Mouse (Mus musculus): ENCODE results near the gene Pfkfb4. TPM values are rescaled to one million over a fixed set of nuclear protein-coding genes. Genes with fewer than 3 reads are reported as not detected.

Pfkfb4 gene
- polyA plus RNA-seq, 1 experiment = 4.4 TPM

DNA sequence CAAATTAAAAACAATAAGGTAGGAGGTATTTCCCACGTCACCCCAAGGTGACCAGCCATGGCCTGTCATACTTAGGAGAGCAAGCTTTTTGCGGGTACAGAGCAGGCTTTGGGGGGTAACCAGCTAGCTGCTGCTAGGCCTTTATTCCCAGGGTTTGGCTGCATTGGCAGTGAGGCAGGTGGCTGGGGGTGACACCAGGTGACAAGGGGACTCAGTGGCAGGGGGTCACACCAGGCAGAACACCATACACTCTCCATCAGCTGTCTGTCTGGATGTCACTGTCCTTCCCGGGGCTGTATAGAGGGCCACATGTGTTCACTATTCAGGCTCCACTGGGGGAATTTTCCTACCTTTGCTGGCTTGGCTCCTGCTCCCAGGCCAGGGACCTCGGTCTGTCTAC lies 65.3 kb downstream of the Pfkfb4 start:
- no peaks in the 10 kb centered on the region for H3K36me3 ChIP-seq (ENCODE audit: control insufficient read depth, insufficient read depth)

GRCm38 (mm10) chr9:109057543-109057942 lies 66.0 kb downstream of the Pfkfb4 start:
- no peaks in the 10 kb centered on the region for H3K79me2 ChIP-seq (ENCODE audit: control insufficient read depth, insufficient read depth)
- H3K27me3 ChIP-seq (ENCODE audit: control insufficient read depth, insufficient read depth, insufficient read length) = no peaks in the 10 kb centered on the region
- TF ChIP-seq REST (IDR thresholded peaks at IDR 0.05; ENCODE audit: insufficient read depth, insufficient read length) = no peak
- TF ChIP-seq TCF3 (IDR thresholded peaks at IDR 0.05; ENCODE audit: insufficient read length, low read depth) = no peak
- no peak for TF ChIP-seq MAX (IDR thresholded peaks at IDR 0.05; ENCODE audit: low read depth)
- no peak for TF ChIP-seq POLR2AphosphoS2 (IDR thresholded peaks at IDR 0.05; ENCODE audit: insufficient read length, low read depth)
- no peak for TF ChIP-seq SRF (IDR thresholded peaks at IDR 0.05; ENCODE audit: control insufficient read depth, insufficient read length, low read depth)
- no peak overlapping the region for H3K4me2 ChIP-seq (ENCODE audit: low read depth)
- no peak overlapping the region for H3K4me3 ChIP-seq
- H3K36me3 ChIP-seq (ENCODE audit: control insufficient read depth, insufficient read depth) = no peaks in the 10 kb centered on the region
- H3ac ChIP-seq (ENCODE audit: control insufficient read depth, insufficient read length) = no peak overlapping the region

More for the DNA sequence above, 65.3 kb downstream of the Pfkfb4 start:
- Histone ChIP-seq H3K4me3 (no peak overlapping the region), H3ac (ENCODE audit: control insufficient read depth, insufficient read length) (no peak overlapping the region), H3K4me2 (ENCODE audit: low read depth) (no peak overlapping the region), H3K27me3 (ENCODE audit: control insufficient read depth, insufficient read depth, insufficient read length) (no peaks in the 10 kb centered on the region), H3K79me2 (ENCODE audit: control insufficient read depth, insufficient read depth) (no peaks in the 10 kb centered on the region)
- TF ChIP-seq MYOD1 (IDR thresholded peaks at IDR 0.05; ENCODE audit: control insufficient read depth in 1 of 3, insufficient read length in 2 of 3, low read depth in 2 of 3) = no peak
- no peak for TF ChIP-seq POLR2A (IDR thresholded peaks at IDR 0.05; ENCODE audit: insufficient read length, low read depth)
- no peak for TF ChIP-seq TCF12 (IDR thresholded peaks at IDR 0.05; ENCODE audit: insufficient read depth, poor library complexity, severe bottlenecking)
- TF ChIP-seq E2F4 (IDR thresholded peaks at IDR 0.05; ENCODE audit: insufficient read depth) = no peak

DNA sequence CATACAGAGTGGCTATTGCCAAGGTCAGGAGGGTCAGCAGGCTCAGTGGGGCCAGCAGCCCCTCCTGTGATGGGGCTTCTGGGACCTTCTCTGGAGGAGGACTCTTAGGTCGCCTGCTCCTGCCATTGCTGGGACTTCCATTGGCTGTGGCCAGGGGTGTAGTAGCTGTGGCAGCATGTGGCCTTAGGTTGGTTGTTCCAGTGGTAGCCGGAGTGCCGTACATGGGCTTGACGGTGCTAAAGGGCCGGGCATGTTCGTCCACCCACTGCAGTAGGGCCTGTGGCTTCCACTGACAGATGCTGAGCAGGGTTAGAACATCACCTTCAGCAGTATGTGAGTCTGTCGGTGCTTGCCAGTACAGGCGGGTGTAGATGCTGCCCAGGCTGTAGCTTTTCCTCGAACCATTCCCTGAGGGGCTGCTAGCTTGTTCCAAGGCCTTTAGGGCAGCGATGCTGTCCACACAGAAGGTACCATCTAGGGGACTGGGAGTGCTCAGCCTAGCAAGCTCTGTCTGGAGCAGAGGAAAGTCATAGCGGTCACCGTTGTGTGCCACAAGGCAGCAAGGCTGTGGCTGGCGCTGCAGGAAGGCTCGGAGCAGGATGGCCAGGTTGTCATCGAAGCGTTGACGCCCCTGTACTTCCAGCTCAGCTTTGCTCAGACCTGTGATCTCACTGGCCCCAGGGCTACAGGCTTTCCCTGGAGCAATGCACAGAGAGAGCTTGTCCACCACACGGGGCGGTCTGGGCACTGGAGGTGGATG lies 66.6 kb downstream of the Pfkfb4 start:
- H3K4me2 ChIP-seq (ENCODE audit: low read depth) = peak overlapping the region; percentile 82
- TF ChIP-seq MYOG (IDR thresholded peaks at IDR 0.05; ENCODE audit: control insufficient read depth in 1 of 3, insufficient read depth in 1 of 3, insufficient read length in 2 of 3, low read depth in 2 of 3) (no peak), POLR2AphosphoS2 (IDR thresholded peaks at IDR 0.05; ENCODE audit: insufficient read length, low read depth) (no peak), POLR2A (IDR thresholded peaks at IDR 0.05; ENCODE audit: insufficient read length, low read depth) (no peak), TCF3 (IDR thresholded peaks at IDR 0.05; ENCODE audit: insufficient read length, low read depth) (no peak), E2F4 (IDR thresholded peaks at IDR 0.05; ENCODE audit: insufficient read depth) (no peak), CEBPB (IDR thresholded peaks at IDR 0.05; ENCODE audit: insufficient read depth, poor library complexity, severe bottlenecking) (no peak), TCF12 (IDR thresholded peaks at IDR 0.05; ENCODE audit: insufficient read depth, poor library complexity, severe bottlenecking) (no peak), MAX (IDR thresholded peaks at IDR 0.05; ENCODE audit: low read depth) (no peak), SRF (IDR thresholded peaks at IDR 0.05; ENCODE audit: control insufficient read depth, insufficient read length, low read depth) (no peak), USF1 (IDR thresholded peaks at IDR 0.05; ENCODE audit: low read depth) (no peak), MYOD1 (IDR thresholded peaks at IDR 0.05; ENCODE audit: control insufficient read depth in 1 of 3, insufficient read length in 2 of 3, low read depth in 2 of 3) (no peak), REST (IDR thresholded peaks at IDR 0.05; ENCODE audit: insufficient read depth, insufficient read length) (no peak)
- no peaks in the 10 kb centered on the region for H3K79me2 ChIP-seq (ENCODE audit: control insufficient read depth, insufficient read depth)
- peak overlapping the region; percentile 14 for H3K4me3 ChIP-seq
- peak overlapping the region; percentile 20 for H3ac ChIP-seq (ENCODE audit: control insufficient read depth, insufficient read length)
- peaks cover 6% of the 10 kb centered on the region for H3K36me3 ChIP-seq (ENCODE audit: control insufficient read depth, insufficient read depth)
- H3K27me3 ChIP-seq (ENCODE audit: control insufficient read depth, insufficient read depth, insufficient read length) = no peaks in the 10 kb centered on the region

GRCm38 (mm10) chr9:109059136-109059903 lies 67.7 kb downstream of the Pfkfb4 start, which contains the start of gene Trex1:
Trex1 (minus strand) TSS chr9:109059734.
- Histone ChIP-seq H3K36me3 (ENCODE audit: control insufficient read depth, insufficient read depth) (peaks cover 8% of the 10 kb centered on the region), H3K27me3 (ENCODE audit: control insufficient read depth, insufficient read depth, insufficient read length) (no peaks in the 10 kb centered on the region), H3K79me2 (ENCODE audit: control insufficient read depth, insufficient read depth) (no peaks in the 10 kb centered on the region), H3ac (ENCODE audit: control insufficient read depth, insufficient read length) (peak within 1 kb of the TSS; percentile 20), H3K4me2 (ENCODE audit: low read depth) (peak within 1 kb of the TSS; percentile 82), H3K4me3 (peak within 1 kb of the TSS; percentile 14)
- TF ChIP-seq MYOG (IDR thresholded peaks at IDR 0.05; ENCODE audit: control insufficient read depth in 1 of 3, insufficient read depth in 1 of 3, insufficient read length in 2 of 3, low read depth in 2 of 3) (no peak), POLR2AphosphoS2 (IDR thresholded peaks at IDR 0.05; ENCODE audit: insufficient read length, low read depth) (peak; percentile 92), POLR2A (IDR thresholded peaks at IDR 0.05; ENCODE audit: insufficient read length, low read depth) (peak; percentile 93), MYOD1 (IDR thresholded peaks at IDR 0.05; ENCODE audit: control insufficient read depth in 1 of 3, insufficient read length in 2 of 3, low read depth in 2 of 3) (peak in 1 of 3 experiments; percentile 15), SRF (IDR thresholded peaks at IDR 0.05; ENCODE audit: control insufficient read depth, insufficient read length, low read depth) (no peak)
